Mouse (Mus musculus): ENCODE results near the gene Dnm2. TPM values are rescaled to one million over a fixed set of nuclear protein-coding genes. Genes with fewer than 3 reads are reported as not detected.
A peak's percentile ranks its signal among the peaks of the same experiment; 100 is the strongest.

Gene Dnm2
- polyA plus RNA-seq, 1 experiment from 2014 or later, result 81.1 TPM

- no peak overlapping the region for H3K4me2 ChIP-seq (replicated peaks; ENCODE audit: low read depth, low read length)
- 57% methylated on average over 8 of the region's 8 CpGs for WGBS
- no peak for TF ChIP-seq CTCF (IDR thresholded peaks at IDR 0.05)
- no peak for TF ChIP-seq EP300 (IDR thresholded peaks at IDR 0.05)
- no peaks in the 10 kb centered on the region for H3K27me3 ChIP-seq (replicated peaks; ENCODE audit: insufficient read depth, low read length)
- no peaks in the 10 kb centered on the region for H3K36me3 ChIP-seq (ENCODE audit: insufficient read depth, low read length)
- DNase-seq (ENCODE audit: low spot score) (peak; percentile 72), ATAC-seq (peak; percentile 69)
- peaks cover 21% of the 10 kb centered on the region for H3K4me1 ChIP-seq (ENCODE audit: insufficient read depth, low read depth, low read length)
- no peaks in the 10 kb centered on the region for H3K9me3 ChIP-seq (ENCODE audit: low read length)
- no peak overlapping the region for H3K4me3 ChIP-seq (ENCODE audit: low read depth, low read length)
- H3K9ac ChIP-seq (replicated peaks; ENCODE audit: low read depth), result no peak overlapping the region
- H3K27ac ChIP-seq (ENCODE audit: low read length), result peak overlapping the region; percentile 71
Observed at GRCm38 (mm10) chr9:21451391-21451790, 26.7 kb downstream of the Dnm2 start.

- H3K36me3 ChIP-seq (ENCODE audit: insufficient read depth, low read length), result no peaks in the 10 kb centered on the region
- no peak overlapping the region for H3K9ac ChIP-seq (replicated peaks; ENCODE audit: low read depth)
- peaks cover 21% of the 10 kb centered on the region for H3K4me1 ChIP-seq (ENCODE audit: insufficient read depth, low read depth, low read length)
- 39% methylated on average over 8 of the region's 8 CpGs for WGBS
- H3K27me3 ChIP-seq (replicated peaks; ENCODE audit: insufficient read depth, low read length), result no peaks in the 10 kb centered on the region
- no peak overlapping the region for H3K4me3 ChIP-seq (ENCODE audit: low read depth, low read length)
- DNase-seq (ENCODE audit: low spot score) (peak; percentile 28), ATAC-seq (peak; percentile 28; the same call in 1 of the 2 replicates)
- no peak for TF ChIP-seq CTCF (IDR thresholded peaks at IDR 0.05)
- peak overlapping the region; percentile 71 for H3K27ac ChIP-seq (ENCODE audit: low read length)
- H3K4me2 ChIP-seq (replicated peaks; ENCODE audit: low read depth, low read length), result no peak overlapping the region
- H3K9me3 ChIP-seq (ENCODE audit: low read length), result no peaks in the 10 kb centered on the region
Observed at GRCm38 (mm10) chr9:21451870-21452269, 27.2 kb downstream of the Dnm2 start.

- WGBS, result 68% methylated on average over 7 of the region's 7 CpGs
- H3K9ac ChIP-seq (replicated peaks; ENCODE audit: low read depth), result no peak overlapping the region
- peaks cover 21% of the 10 kb centered on the region for H3K4me1 ChIP-seq (ENCODE audit: insufficient read depth, low read depth, low read length)
- H3K27ac ChIP-seq (ENCODE audit: low read length), result peak overlapping the region; percentile 21; the same call in 1 of the 2 replicates
- no peak; the same call in 1 of the 2 replicates for ATAC-seq
- no peaks in the 10 kb centered on the region for H3K27me3 ChIP-seq (replicated peaks; ENCODE audit: insufficient read depth, low read length)
- DNase-seq (ENCODE audit: low spot score), result peak; percentile 33
- no peak overlapping the region for H3K4me2 ChIP-seq (replicated peaks; ENCODE audit: low read depth, low read length)
- TF ChIP-seq EP300 (IDR thresholded peaks at IDR 0.05) (no peak), CTCF (IDR thresholded peaks at IDR 0.05) (no peak)
- H3K9me3 ChIP-seq (ENCODE audit: low read length), result no peaks in the 10 kb centered on the region
- no peak overlapping the region for H3K4me3 ChIP-seq (ENCODE audit: low read depth, low read length)
- H3K36me3 ChIP-seq (ENCODE audit: insufficient read depth, low read length), result no peaks in the 10 kb centered on the region
Observed at GRCm38 (mm10) chr9:21453003-21453402, 28.3 kb downstream of the Dnm2 start.

DNA sequence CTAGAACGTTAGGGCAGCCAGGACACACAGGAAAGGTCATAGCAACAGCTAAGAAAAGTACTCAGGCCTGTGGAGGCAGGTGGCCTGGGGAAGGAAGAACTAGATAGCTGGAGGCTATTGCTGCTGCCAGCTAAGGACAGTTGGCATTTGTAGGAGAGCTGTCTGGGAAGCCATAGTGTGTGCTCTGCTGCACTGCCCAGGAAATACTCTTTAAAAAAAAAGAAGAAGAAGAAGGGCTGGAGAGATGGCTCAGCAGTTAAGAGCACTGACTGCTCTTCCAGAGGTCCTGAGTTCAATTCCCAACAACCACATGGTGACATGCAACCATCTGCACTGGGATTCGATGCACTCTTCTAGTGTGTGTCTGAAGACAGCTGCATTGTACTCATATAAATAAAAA, 28.8 kb downstream of the Dnm2 start:
- 63% methylated on average over 2 of the region's 2 CpGs for WGBS

GRCm38 (mm10) chr9:21454556-21454955, 29.8 kb downstream of the Dnm2 start:
- no peak overlapping the region for H3K9ac ChIP-seq (replicated peaks; ENCODE audit: low read depth)
- 58% methylated on average over 4 of the region's 4 CpGs for WGBS
- TF ChIP-seq CTCF (IDR thresholded peaks at IDR 0.05), result no peak
- TF ChIP-seq EP300 (IDR thresholded peaks at IDR 0.05), result no peak
- DNase-seq (ENCODE audit: low spot score) (no peak), ATAC-seq (no peak)
- no peak overlapping the region for H3K4me3 ChIP-seq (ENCODE audit: low read depth, low read length)
- H3K9me3 ChIP-seq (ENCODE audit: low read length), result no peaks in the 10 kb centered on the region
- H3K4me1 ChIP-seq (ENCODE audit: insufficient read depth, low read depth, low read length), result peaks cover 16% of the 10 kb centered on the region
- H3K4me2 ChIP-seq (replicated peaks; ENCODE audit: low read depth, low read length), result no peak overlapping the region
- no peaks in the 10 kb centered on the region for H3K27me3 ChIP-seq (replicated peaks; ENCODE audit: insufficient read depth, low read length)
- peak overlapping the region; percentile 33; the same call in 1 of the 2 replicates for H3K27ac ChIP-seq (ENCODE audit: low read length)
- no peaks in the 10 kb centered on the region for H3K36me3 ChIP-seq (ENCODE audit: insufficient read depth, low read length)

More for the DNA sequence above, 28.8 kb downstream of the Dnm2 start:
- Histone ChIP-seq H3K27ac (ENCODE audit: low read length) (peak overlapping the region; percentile 21; the same call in 1 of the 2 replicates), H3K9ac (replicated peaks; ENCODE audit: low read depth) (no peak overlapping the region), H3K9me3 (ENCODE audit: low read length) (no peaks in the 10 kb centered on the region), H3K4me2 (replicated peaks; ENCODE audit: low read depth, low read length) (no peak overlapping the region), H3K36me3 (ENCODE audit: insufficient read depth, low read length) (no peaks in the 10 kb centered on the region), H3K27me3 (replicated peaks; ENCODE audit: insufficient read depth, low read length) (no peaks in the 10 kb centered on the region), H3K4me3 (ENCODE audit: low read depth, low read length) (no peak overlapping the region), H3K4me1 (ENCODE audit: insufficient read depth, low read depth, low read length) (peaks cover 21% of the 10 kb centered on the region)
- TF ChIP-seq CTCF (IDR thresholded peaks at IDR 0.05) (no peak), EP300 (IDR thresholded peaks at IDR 0.05) (no peak)
- no peak for DNase-seq (ENCODE audit: low spot score)
- ATAC-seq, result no peak

- Histone ChIP-seq H3K36me3 (ENCODE audit: insufficient read depth, low read length) (0 out of 2 replicates have a peak, but pooled peaks cover 3% of the 10 kb centered on the region), H3K9ac (replicated peaks; ENCODE audit: low read depth) (no peak overlapping the region), H3K27me3 (replicated peaks; ENCODE audit: insufficient read depth, low read length) (no peaks in the 10 kb centered on the region), H3K27ac (ENCODE audit: low read length) (peak overlapping the region; percentile 51; the same call in 1 of the 2 replicates), H3K9me3 (ENCODE audit: low read length) (no peaks in the 10 kb centered on the region), H3K4me2 (replicated peaks; ENCODE audit: low read depth, low read length) (no peak overlapping the region), H3K4me3 (ENCODE audit: low read depth, low read length) (no peak overlapping the region), H3K4me1 (ENCODE audit: insufficient read depth, low read depth, low read length) (peaks cover 12% of the 10 kb centered on the region)
- WGBS, result 48% methylated on average over 4 of the region's 4 CpGs
- TF ChIP-seq EP300 (IDR thresholded peaks at IDR 0.05), result peak; percentile 46; the same call in 1 of the 2 replicates
- TF ChIP-seq CTCF (IDR thresholded peaks at IDR 0.05), result no peak
- ATAC-seq, result peak; percentile 13; the same call in 1 of the 2 replicates
- DNase-seq (ENCODE audit: low spot score), result peak; percentile 17
Observed at GRCm38 (mm10) chr9:21455103-21455770, 30.5 kb downstream of the Dnm2 start.

Data from lung, postnatal 0 days (tissue).